Mouse (Mus musculus) liver, adult 2 months (tissue): ENCODE measurements around the gene Sh3bp2.
A peak's percentile ranks its signal among the peaks of the same experiment; 100 is the strongest.

Source experiments
- CTCF ChIP-seq: fragments of 200-500 bp; IDR thresholded peaks from 2 replicates; pipeline ENCODE4 v1.5.1; 2011; ENCODE audit warnings: low read depth, low read length, control low read depth
- POLR2A ChIP-seq: fragments of 200-500 bp; IDR thresholded peaks from 2 replicates; pipeline ENCODE4 v1.6.1; 2011; ENCODE audit warnings: low read length, control low read depth; ENCODE audit not compliant: insufficient read depth; ENCODE audit errors: extremely low read depth

- no peak for TF ChIP-seq POLR2A
- peak; percentile 60 for TF ChIP-seq CTCF
Observed at GRCm38 (mm10) chr5:34547410-34547809, 21.8 kb downstream of the Sh3bp2 start.
